Mouse (Mus musculus): ENCODE measurements around the gene Mst1r.

- TF ChIP-seq GATA1 (IDR thresholded peaks at IDR 0.05; ENCODE audit: borderline replicate concordance, low read length), result no peak
- no peak for TF ChIP-seq FLI1 (IDR thresholded peaks at IDR 0.05; ENCODE audit: low read length)
These were observed 48.3 kb upstream of the Mst1r start for GRCm38 (mm10) chr9:107858343-107858742.
